Mouse (Mus musculus) myocyte (in vitro differentiated cells): ENCODE results near the gene Cdca5. TPM values are rescaled to one million over a fixed set of nuclear protein-coding genes. Genes with fewer than 3 reads are reported as not detected.

Experiments used
- H3K27me3 ChIP-seq: one replicate; pipeline ENCODE4 v1.6.1; 2011; ENCODE audit not compliant: control insufficient read depth, insufficient read depth, insufficient read length
- H3K36me3 ChIP-seq: one replicate; pipeline ENCODE4 v1.6.1; 2011; ENCODE audit not compliant: control insufficient read depth, insufficient read depth
- H3K4me2 ChIP-seq: one replicate; pipeline ENCODE4 v1.6.1; 2011; ENCODE audit warnings: low read depth, control low read depth
- H3K4me3 ChIP-seq: one replicate; pipeline ENCODE4 v1.5.1; 2011; ENCODE audit warnings: mild to moderate bottlenecking, control low read depth, moderate library complexity
- H3K79me2 ChIP-seq: one replicate; pipeline ENCODE4 v1.6.1; 2011; ENCODE audit not compliant: control insufficient read depth, insufficient read depth
- H3ac ChIP-seq: one replicate; pipeline ENCODE4 v1.6.1; 2011; ENCODE audit not compliant: control insufficient read depth, insufficient read length
- CEBPB ChIP-seq: IDR thresholded peaks from 2 replicates; pipeline ENCODE4 v1.6.1; 2011; ENCODE audit warnings: mild to moderate bottlenecking, moderate library complexity; ENCODE audit not compliant: poor library complexity, insufficient read depth, severe bottlenecking
- E2F4 ChIP-seq: IDR thresholded peaks from one replicate; pipeline ENCODE4 v1.6.1; 2011; ENCODE audit warnings: mild to moderate bottlenecking, control low read depth, moderate library complexity; ENCODE audit not compliant: insufficient read depth
- MAX ChIP-seq: IDR thresholded peaks from one replicate; pipeline ENCODE4 v1.6.1; 2011; ENCODE audit warnings: low read depth, mild to moderate bottlenecking, control low read depth
- MYOD1 ChIP-seq, 3 experiments: IDR thresholded peaks; one replicate each; pipeline ENCODE4 v1.6.1; 2011; ENCODE audit warnings: control low read depth in 2 of 3, low read depth in 2 of 3, mild to moderate bottlenecking in 2 of 3, moderate library complexity in 1 of 3; ENCODE audit not compliant: insufficient read length in 2 of 3, control insufficient read depth in 1 of 3
- MYOG ChIP-seq, 3 experiments: IDR thresholded peaks; one replicate each; pipeline ENCODE4 v1.6.1; 2011; ENCODE audit warnings: control low read depth in 2 of 3, low read depth in 2 of 3, mild to moderate bottlenecking in 2 of 3; ENCODE audit not compliant: insufficient read length in 2 of 3, control insufficient read depth in 1 of 3, insufficient read depth in 1 of 3
- POLR2A ChIP-seq: IDR thresholded peaks from one replicate; pipeline ENCODE4 v1.6.1; 2011; ENCODE audit warnings: low read depth, mild to moderate bottlenecking, control low read depth, moderate library complexity; ENCODE audit not compliant: insufficient read length
- POLR2AphosphoS2 ChIP-seq: IDR thresholded peaks from one replicate; pipeline ENCODE4 v1.6.1; 2011; ENCODE audit warnings: low read depth, control low read depth; ENCODE audit not compliant: insufficient read length
- REST ChIP-seq: IDR thresholded peaks from one replicate; pipeline ENCODE4 v1.6.1; 2011; ENCODE audit warnings: mild to moderate bottlenecking, control low read depth, moderate library complexity; ENCODE audit not compliant: insufficient read depth, insufficient read length
- SRF ChIP-seq: IDR thresholded peaks from one replicate; pipeline ENCODE4 v1.6.1; 2011; ENCODE audit warnings: low read depth; ENCODE audit not compliant: control insufficient read depth, insufficient read length
- TCF12 ChIP-seq: IDR thresholded peaks from one replicate; pipeline ENCODE4 v1.6.1; 2011; ENCODE audit warnings: mild to moderate bottlenecking, control low read depth; ENCODE audit not compliant: poor library complexity, insufficient read depth, severe bottlenecking
- TCF3 ChIP-seq: IDR thresholded peaks from one replicate; pipeline ENCODE4 v1.6.1; 2011; ENCODE audit warnings: low read depth, control low read depth; ENCODE audit not compliant: insufficient read length
- USF1 ChIP-seq: IDR thresholded peaks from one replicate; pipeline ENCODE4 v1.6.1; 2011; ENCODE audit warnings: low read depth, mild to moderate bottlenecking, control low read depth, moderate library complexity
- polyA plus RNA-seq: library from polyadenylated mRNA; unstranded; fragments of >200 nt; fragmentation: generic; extraction: Trizol; gene quantifications from one replicate; pipeline ENCODE4 v1.2.1, GENCODE M21; 2012; ENCODE audit warnings: missing spikeins

Gene Cdca5
- polyA plus RNA-seq, 1 experiment: 7.7 TPM

- Histone ChIP-seq H3ac (no peak overlapping the region), H3K4me2 (no peak overlapping the region), H3K27me3 (no peaks in the 10 kb centered on the region), H3K36me3 (no peaks in the 10 kb centered on the region), H3K79me2 (no peaks in the 10 kb centered on the region), H3K4me3 (no peak overlapping the region)
- no peak for TF ChIP-seq SRF
- no peak for TF ChIP-seq MAX
- TF ChIP-seq MYOD1 (IDR thresholded peaks at IDR 0.05; ENCODE audit: control insufficient read depth in 1 of 3, insufficient read length in 2 of 3, low read depth in 2 of 3): no peak
- TF ChIP-seq USF1: no peak
- no peak for TF ChIP-seq E2F4
- TF ChIP-seq MYOG (IDR thresholded peaks at IDR 0.05; ENCODE audit: control insufficient read depth in 1 of 3, insufficient read depth in 1 of 3, insufficient read length in 2 of 3, low read depth in 2 of 3): no peak
- no peak for TF ChIP-seq REST
Measured at GRCm38 (mm10) chr19:6102169-6102853, 17.5 kb downstream of the Cdca5 start.

GRCm38 (mm10) chr19:6104476-6104875 is 19.7 kb downstream of the Cdca5 start:
- no peaks in the 10 kb centered on the region for H3K27me3 ChIP-seq
- no peaks in the 10 kb centered on the region for H3K79me2 ChIP-seq
- H3ac ChIP-seq: no peak overlapping the region
- H3K36me3 ChIP-seq: no peaks in the 10 kb centered on the region
- TF ChIP-seq MYOG (IDR thresholded peaks at IDR 0.05; ENCODE audit: control insufficient read depth in 1 of 3, insufficient read depth in 1 of 3, insufficient read length in 2 of 3, low read depth in 2 of 3): no peak
- TF ChIP-seq MYOD1 (IDR thresholded peaks at IDR 0.05; ENCODE audit: control insufficient read depth in 1 of 3, insufficient read length in 2 of 3, low read depth in 2 of 3): no peak
- TF ChIP-seq REST: no peak
- TF ChIP-seq POLR2A: no peak
- no peak for TF ChIP-seq SRF
- TF ChIP-seq TCF3: no peak
- no peak for TF ChIP-seq MAX
- TF ChIP-seq POLR2AphosphoS2: no peak
- TF ChIP-seq USF1: no peak
- H3K4me2 ChIP-seq: no peak overlapping the region
- no peak overlapping the region for H3K4me3 ChIP-seq

GRCm38 (mm10) chr19:6105586-6105985 is 20.8 kb downstream of the Cdca5 start, which contains the start of gene Naaladl1:
Gene Naaladl1, plus strand, starts transcription at chr19:6105782.
- H3K36me3 ChIP-seq: no peaks in the 10 kb centered on the region
- H3K4me3 ChIP-seq: no peak within 1 kb of the TSS
- H3K4me2 ChIP-seq: no peak within 1 kb of the TSS
- no peaks in the 10 kb centered on the region for H3K79me2 ChIP-seq
- no peak within 1 kb of the TSS for H3ac ChIP-seq
- no peaks in the 10 kb centered on the region for H3K27me3 ChIP-seq
- TF ChIP-seq E2F4: no peak
- no peak for TF ChIP-seq SRF
- no peak for TF ChIP-seq TCF3
- no peak for TF ChIP-seq CEBPB
- TF ChIP-seq MYOD1 (IDR thresholded peaks at IDR 0.05; ENCODE audit: control insufficient read depth in 1 of 3, insufficient read length in 2 of 3, low read depth in 2 of 3): no peak
- TF ChIP-seq POLR2A: no peak
- no peak for TF ChIP-seq TCF12
- no peak for TF ChIP-seq MAX
- no peak for TF ChIP-seq REST
- TF ChIP-seq USF1: no peak
- no peak for TF ChIP-seq POLR2AphosphoS2
- TF ChIP-seq MYOG (IDR thresholded peaks at IDR 0.05; ENCODE audit: control insufficient read depth in 1 of 3, insufficient read depth in 1 of 3, insufficient read length in 2 of 3, low read depth in 2 of 3): no peak

- Histone ChIP-seq H3K27me3 (no peaks in the 10 kb centered on the region), H3K4me2 (no peak overlapping the region), H3K4me3 (no peak overlapping the region), H3K79me2 (peaks cover 14% of the 10 kb centered on the region), H3K36me3 (peaks cover 6% of the 10 kb centered on the region), H3ac (no peak overlapping the region)
- no peak for TF ChIP-seq TCF3
- no peak for TF ChIP-seq MYOG (IDR thresholded peaks at IDR 0.05; ENCODE audit: control insufficient read depth in 1 of 3, insufficient read depth in 1 of 3, insufficient read length in 2 of 3, low read depth in 2 of 3)
- no peak for TF ChIP-seq E2F4
Measured at GRCm38 (mm10) chr19:6113116-6113515, 28.3 kb downstream of the Cdca5 start.

- H3ac ChIP-seq: no peak overlapping the region
- no peaks in the 10 kb centered on the region for H3K27me3 ChIP-seq
- H3K4me2 ChIP-seq: peak overlapping the region; percentile 89
- H3K4me3 ChIP-seq: peak overlapping the region; percentile 53
- peaks cover 14% of the 10 kb centered on the region for H3K79me2 ChIP-seq
- H3K36me3 ChIP-seq: peaks cover 6% of the 10 kb centered on the region
- no peak for TF ChIP-seq POLR2AphosphoS2
- no peak for TF ChIP-seq CEBPB
- TF ChIP-seq TCF12: no peak
- TF ChIP-seq E2F4: no peak
- no peak for TF ChIP-seq TCF3
- no peak for TF ChIP-seq MAX
- no peak for TF ChIP-seq USF1
- TF ChIP-seq POLR2A: no peak
Measured at GRCm38 (mm10) chr19:6116113-6116850, 31.5 kb downstream of the Cdca5 start.
